Mouse (Mus musculus): ENCODE measurements around the gene Uqcrh.

Uqcrh gene

GRCm38 (mm10) chr4:116057559-116057958 is 17.3 kb downstream of the Uqcrh start:
- no peak for DNase-seq (ENCODE audit: low spot score)

GRCm38 (mm10) chr4:116053399-116053961 is 21.4 kb downstream of the Uqcrh start, which contains the start of gene Nsun4:
Gene Nsun4 (minus strand): TSS chr4:116053876.
- DNase-seq (ENCODE audit: low spot score) = peak; percentile 90

GRCm38 (mm10) chr4:116052526-116053293 is 22.2 kb downstream of the Uqcrh start:
- DNase-seq (ENCODE audit: low spot score) = peak; percentile 28

- no peak for DNase-seq (ENCODE audit: low spot score)
These were observed 25.7 kb downstream of the Uqcrh start for GRCm38 (mm10) chr4:116049211-116049610.

GRCm38 (mm10) chr4:116048130-116048920 is 26.5 kb downstream of the Uqcrh start:
- DNase-seq (ENCODE audit: low spot score) = no peak

GRCm38 (mm10) chr4:116047681-116048080 is 27.2 kb downstream of the Uqcrh start:
- no peak for DNase-seq (ENCODE audit: low spot score)

GRCm38 (mm10) chr4:116046604-116047003 is 28.3 kb downstream of the Uqcrh start:
- DNase-seq (ENCODE audit: low spot score) = no peak

GRCm38 (mm10) chr4:116042186-116042585 is 32.7 kb downstream of the Uqcrh start:
- DNase-seq (ENCODE audit: low spot score) = no peak

GRCm38 (mm10) chr4:116040466-116040865 is 34.4 kb downstream of the Uqcrh start:
- DNase-seq (ENCODE audit: low spot score) = no peak

- no peak for DNase-seq (ENCODE audit: low spot score)
These were observed 41.5 kb downstream of the Uqcrh start for GRCm38 (mm10) chr4:116033374-116033773.

- DNase-seq (ENCODE audit: low spot score) = no peak
These were observed 42.0 kb downstream of the Uqcrh start for GRCm38 (mm10) chr4:116032906-116033305.

- DNase-seq (ENCODE audit: low spot score) = no peak
These were observed 56.7 kb downstream of the Uqcrh start, which contains the start of gene Faah for GRCm38 (mm10) chr4:116017902-116018746. Gene Faah (minus strand): TSS chr4:116017926.

- DNase-seq (ENCODE audit: low spot score) = no peak
These were observed 57.5 kb downstream of the Uqcrh start for GRCm38 (mm10) chr4:116017300-116017901.

Data from c-Kit-positive CD71-positive TER-119-positive erythroid progenitor cells, embryonic 14.5 days (primary cell).